Mouse (Mus musculus) midbrain, embryonic 16.5 days (tissue): ENCODE measurements at regions not wholly inside any gene's neighbourhood (a gene's known extent, or its start where the extent isn't known, plus 50 kb on each side); places are given as distances from the start of the nearest gene placed in this dataset.

Experiments used
- ATAC-seq: fragments of 200-750 bp; cut with Nextera tagmentation; 2 replicates; pipeline ENCODE4 v1.8.0; 2017; ENCODE audit warnings: moderate TSS enrichment
- H3K27ac ChIP-seq: fragments of 300-500 bp; sonication (generic); 2 replicates; pipeline ENCODE4 v1.5.1; 2014; ENCODE audit warnings: mild to moderate bottlenecking, low read length, mixed read lengths
- H3K27me3 ChIP-seq: fragments of 300-500 bp; sonication (generic); 2 replicates; pipeline ENCODE4 v1.6.1; 2014; ENCODE audit warnings: low read depth, low read length, mixed read lengths; ENCODE audit not compliant: control insufficient read depth, insufficient read depth
- H3K36me3 ChIP-seq: fragments of 300-500 bp; sonication (generic); 2 replicates; pipeline ENCODE4 v1.6.1; 2014; ENCODE audit warnings: mild to moderate bottlenecking, low read length, moderate library complexity, mixed read lengths; ENCODE audit not compliant: control insufficient read depth, insufficient read depth
- H3K4me1 ChIP-seq: fragments of 300-500 bp; sonication (generic); 2 replicates; pipeline ENCODE4 v1.6.1; 2014; ENCODE audit warnings: mild to moderate bottlenecking, low read length, mixed read lengths; ENCODE audit not compliant: control insufficient read depth, insufficient read depth
- H3K4me2 ChIP-seq: fragments of 300-500 bp; sonication (generic); 2 replicates; pipeline ENCODE4 v1.6.1; 2014; ENCODE audit warnings: mild to moderate bottlenecking, low read length, mixed read lengths
- H3K4me3 ChIP-seq: fragments of 300-500 bp; sonication (generic); 2 replicates; pipeline ENCODE4 v1.5.1; 2014; ENCODE audit warnings: low read depth, mild to moderate bottlenecking, low read length, moderate library complexity, mixed read lengths
- H3K9ac ChIP-seq: fragments of 300-500 bp; sonication (generic); 2 replicates; pipeline ENCODE4 v1.6.1; 2014; ENCODE audit warnings: low read depth, low read length, mixed read lengths
- H3K9me3 ChIP-seq: fragments of 300-500 bp; sonication (generic); replicated peaks from 2 replicates; pipeline ENCODE4 v1.6.1; 2014; ENCODE audit warnings: mild to moderate bottlenecking, low read length, mixed read lengths; ENCODE audit not compliant: control insufficient read depth, poor library complexity, severe bottlenecking
- WGBS: fragments of 180-500 bp; shearing (Covaris S2); extraction: QIAGEN DNeasy Blood & Tissue Kit; methylation state at CpG from one replicate; pipeline ENCODE4 v1.1.7; 2014; 5-methylcytosine and 5-hydroxymethylcytosine counted together

DNA sequence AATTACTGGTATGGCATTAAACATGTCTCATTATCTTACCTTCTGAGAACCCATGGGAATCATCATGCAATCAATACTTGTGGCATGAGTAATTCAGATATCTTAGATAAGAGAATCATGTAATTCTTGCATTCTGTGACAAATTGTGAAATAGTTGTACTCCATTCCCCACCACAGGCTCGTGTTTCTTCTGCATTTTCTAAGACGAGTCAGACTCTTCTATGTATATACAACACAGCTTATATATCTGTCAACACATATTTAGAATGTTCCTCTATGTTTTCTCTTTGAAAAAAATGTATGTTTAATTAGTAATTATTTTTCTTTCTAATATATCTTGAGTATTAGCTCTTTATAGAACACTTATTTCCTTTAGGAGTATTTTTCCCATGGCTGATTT lies 527.7 kb downstream of the Otol1 start:
- Histone ChIP-seq H3K4me3 (no peak overlapping the region), H3K4me2 (no peak overlapping the region), H3K36me3 (no peaks in the 10 kb centered on the region), H3K27me3 (no peaks in the 10 kb centered on the region), H3K4me1 (no peaks in the 10 kb centered on the region), H3K9me3 (no peaks in the 10 kb centered on the region), H3K9ac (no peak overlapping the region), H3K27ac (no peak overlapping the region)
- ATAC-seq, result no peak
- WGBS, result 94% methylated on average over 2 of the region's 2 CpGs

GRCm38 (mm10) chr3:70543911-70544310 lies 536.5 kb downstream of the Otol1 start:
- Histone ChIP-seq H3K9ac (no peak overlapping the region), H3K4me1 (no peaks in the 10 kb centered on the region), H3K9me3 (no peaks in the 10 kb centered on the region), H3K4me3 (no peak overlapping the region), H3K27ac (no peak overlapping the region), H3K4me2 (no peak overlapping the region), H3K27me3 (no peaks in the 10 kb centered on the region), H3K36me3 (no peaks in the 10 kb centered on the region)
- WGBS, result 72% methylated on average over 1 of the region's 1 CpGs
- no peak for ATAC-seq

GRCm38 (mm10) chr3:70557821-70558220 lies 550.4 kb downstream of the Otol1 start:
- no peak overlapping the region for H3K9ac ChIP-seq
- no peaks in the 10 kb centered on the region for H3K9me3 ChIP-seq
- no peaks in the 10 kb centered on the region for H3K36me3 ChIP-seq
- H3K4me2 ChIP-seq, result no peak overlapping the region
- no peak for ATAC-seq
- no peaks in the 10 kb centered on the region for H3K4me1 ChIP-seq
- no peaks in the 10 kb centered on the region for H3K27me3 ChIP-seq
- H3K4me3 ChIP-seq, result no peak overlapping the region
- WGBS, result 86% methylated on average over 4 of the region's 4 CpGs
- no peak overlapping the region for H3K27ac ChIP-seq

GRCm38 (mm10) chr3:70566140-70566857 lies 558.9 kb downstream of the Otol1 start:
- Histone ChIP-seq H3K27ac (no peak overlapping the region), H3K4me3 (no peak overlapping the region), H3K36me3 (no peaks in the 10 kb centered on the region), H3K9me3 (no peaks in the 10 kb centered on the region), H3K4me2 (no peak overlapping the region), H3K4me1 (no peaks in the 10 kb centered on the region), H3K27me3 (no peaks in the 10 kb centered on the region), H3K9ac (no peak overlapping the region)
- no peak for ATAC-seq
- WGBS, result 91% methylated on average over 3 of the region's 3 CpGs

GRCm38 (mm10) chr3:70594785-70595184 lies 587.4 kb downstream of the Otol1 start:
- Histone ChIP-seq H3K27ac (no peak overlapping the region), H3K4me3 (no peak overlapping the region), H3K36me3 (no peaks in the 10 kb centered on the region), H3K4me2 (no peak overlapping the region), H3K9me3 (0 out of 2 replicates have a peak, but pooled peaks cover 3% of the 10 kb centered on the region), H3K9ac (no peak overlapping the region), H3K4me1 (no peaks in the 10 kb centered on the region), H3K27me3 (no peaks in the 10 kb centered on the region)
- ATAC-seq, result no peak
- WGBS, result 32% methylated on average over 4 of the region's 4 CpGs
